Mouse (Mus musculus) olfactory bulb, adult 2 months (tissue): ENCODE results near the gene Ust. TPM values are rescaled to one million over a fixed set of nuclear protein-coding genes. Genes with fewer than 3 reads are reported as not detected.

ENCODE experiments used
- H3K27ac ChIP-seq: fragments of 200-500 bp; 2 replicates; pipeline ENCODE4 v1.5.1; 2012; ENCODE audit warnings: low read depth, low read length; ENCODE audit not compliant: insufficient read depth
- H3K4me1 ChIP-seq: fragments of 200-500 bp; 2 replicates; pipeline ENCODE4 v1.6.1; 2012; ENCODE audit warnings: low read length; ENCODE audit not compliant: control insufficient read depth, insufficient read depth
- H3K4me3 ChIP-seq: fragments of 200-500 bp; 2 replicates; pipeline ENCODE4 v1.5.1; 2012; ENCODE audit warnings: mild to moderate bottlenecking, low read depth, low read length, moderate library complexity; ENCODE audit not compliant: insufficient read depth
- CTCF ChIP-seq: fragments of 200-500 bp; IDR thresholded peaks from 2 replicates; pipeline ENCODE4 v1.5.1; 2012; ENCODE audit warnings: low read depth, mild to moderate bottlenecking, low read length, moderate library complexity; ENCODE audit not compliant: insufficient read depth
- POLR2A ChIP-seq: fragments of 200-500 bp; IDR thresholded peaks from 2 replicates; pipeline ENCODE4 v1.6.1; 2012; ENCODE audit warnings: mild to moderate bottlenecking, low read depth, low read length, moderate library complexity; ENCODE audit not compliant: insufficient read depth
- WGBS: fragments of 180-500 bp; shearing (Covaris S2); methylation state at CpG from one replicate; pipeline ENCODE4 v1.1.7; 2018; 5-methylcytosine and 5-hydroxymethylcytosine counted together
- polyA plus RNA-seq: library from polyadenylated mRNA; stranded (reverse); fragments of >200 nt; gene quantifications from 2 replicates; pipeline ENCODE4 v1.2.4, GENCODE M21; 2012; ENCODE audit warnings: low replicate concordance; ENCODE audit not compliant: missing spikeins, insufficient read depth, insufficient read length

The Ust gene
- polyA plus RNA-seq, 1 experiment, result not detected

GRCm38 (mm10) chr10:8212611-8213226, 305.9 kb downstream of the Ust start:
- Histone ChIP-seq H3K27ac (no peak overlapping the region), H3K4me1 (peaks cover 4% of the 10 kb centered on the region), H3K4me3 (no peak overlapping the region)
- 92% methylated on average over 11 of the region's 11 CpGs for WGBS
- no peak for TF ChIP-seq POLR2A
- no peak for TF ChIP-seq CTCF

GRCm38 (mm10) chr10:8211694-8212093, 306.9 kb downstream of the Ust start:
- TF ChIP-seq POLR2A, result no peak
- no peak for TF ChIP-seq CTCF
- Histone ChIP-seq H3K27ac (no peak overlapping the region), H3K4me3 (no peak overlapping the region), H3K4me1 (peaks cover 4% of the 10 kb centered on the region)
- 79% methylated on average over 5 of the region's 5 CpGs for WGBS

- 56% methylated on average over 3 of the region's 3 CpGs for WGBS
These were observed 308.3 kb downstream of the Ust start for GRCm38 (mm10) chr10:8210366-8210765.

GRCm38 (mm10) chr10:8207358-8207757, 311.3 kb downstream of the Ust start:
- TF ChIP-seq POLR2A (no peak), CTCF (no peak)

More at GRCm38 (mm10) chr10:8210366-8210765, 308.3 kb downstream of the Ust start:
- no peak overlapping the region for H3K27ac ChIP-seq
- peaks cover 4% of the 10 kb centered on the region for H3K4me1 ChIP-seq
- TF ChIP-seq POLR2A, result no peak
- no peak for TF ChIP-seq CTCF
- no peak overlapping the region for H3K4me3 ChIP-seq

GRCm38 (mm10) chr10:8203681-8204080, 314.9 kb downstream of the Ust start:
- Histone ChIP-seq H3K4me1 (no peaks in the 10 kb centered on the region), H3K4me3 (no peak overlapping the region), H3K27ac (no peak overlapping the region)
- no peak for TF ChIP-seq CTCF
- TF ChIP-seq POLR2A, result no peak
- WGBS, result 94% methylated on average over 4 of the region's 4 CpGs

More at GRCm38 (mm10) chr10:8207358-8207757, 311.3 kb downstream of the Ust start:
- Histone ChIP-seq H3K27ac (no peak overlapping the region), H3K4me1 (no peaks in the 10 kb centered on the region), H3K4me3 (no peak overlapping the region)
- WGBS, result 96% methylated on average over 19 of the region's 19 CpGs

GRCm38 (mm10) chr10:8199816-8200215, 318.8 kb downstream of the Ust start:
- Histone ChIP-seq H3K4me3 (no peak overlapping the region), H3K4me1 (peaks cover 2% of the 10 kb centered on the region; the same call in 1 of the 2 replicates), H3K27ac (no peak overlapping the region)
- 80% methylated on average over 8 of the region's 8 CpGs for WGBS
- TF ChIP-seq CTCF (no peak), POLR2A (no peak)

- 88% methylated on average over 9 of the region's 9 CpGs for WGBS
- H3K27ac ChIP-seq, result no peak overlapping the region
- peaks cover 2% of the 10 kb centered on the region; the same call in 1 of the 2 replicates for H3K4me1 ChIP-seq
- no peak for TF ChIP-seq POLR2A
- no peak for TF ChIP-seq CTCF
- no peak overlapping the region for H3K4me3 ChIP-seq
These were observed 319.4 kb downstream of the Ust start for GRCm38 (mm10) chr10:8199026-8199756.

GRCm38 (mm10) chr10:8197661-8198060, 321.0 kb downstream of the Ust start:
- Histone ChIP-seq H3K4me1 (peaks cover 2% of the 10 kb centered on the region; the same call in 1 of the 2 replicates), H3K4me3 (no peak overlapping the region), H3K27ac (no peak overlapping the region)
- TF ChIP-seq CTCF, result no peak
- TF ChIP-seq POLR2A, result no peak
- WGBS, result 70% methylated on average over 2 of the region's 2 CpGs

- Histone ChIP-seq H3K27ac (no peak overlapping the region), H3K4me1 (peaks cover 2% of the 10 kb centered on the region; the same call in 1 of the 2 replicates), H3K4me3 (no peak overlapping the region)
- 5% methylated on average over 2 of the region's 2 CpGs for WGBS
- TF ChIP-seq CTCF (no peak), POLR2A (no peak)
These were observed 322.3 kb downstream of the Ust start for GRCm38 (mm10) chr10:8196300-8196699.
